Mouse (Mus musculus) neural tube, embryonic 11.5 days (tissue): ENCODE results near the gene Ghr. TPM values are rescaled to one million over a fixed set of nuclear protein-coding genes. Genes with fewer than 3 reads are reported as not detected.

Source experiments
- ATAC-seq: fragments of 200-750 bp; cut with Nextera tagmentation; 2 replicates; pipeline ENCODE4 v1.8.0; 2017; ENCODE audit warnings: moderate number of reproducible peaks, mild to moderate bottlenecking, moderate TSS enrichment, moderate library complexity; ENCODE audit not compliant: insufficient read depth, low FRiP score, low TSS enrichment
- DNase-seq: peaks from one replicate; pipeline ENCODE4 v3.0.0-alpha.2; 2015; ENCODE audit warnings: low spot score
- H3K27ac ChIP-seq: fragments of 300-500 bp; sonication (generic); 2 replicates; pipeline ENCODE4 v1.5.1; 2014; ENCODE audit warnings: low read depth, mild to moderate bottlenecking, low read length
- H3K27me3 ChIP-seq: fragments of 300-500 bp; sonication (generic); 2 replicates; pipeline ENCODE4 v1.6.1; 2014; ENCODE audit warnings: mild to moderate bottlenecking, low read length, mixed read lengths; ENCODE audit not compliant: control insufficient read depth, insufficient read depth
- H3K36me3 ChIP-seq: fragments of 300-500 bp; sonication (generic); 2 replicates; pipeline ENCODE4 v1.6.1; 2014; ENCODE audit warnings: mild to moderate bottlenecking, low read length, moderate library complexity, mixed read lengths; ENCODE audit not compliant: control insufficient read depth, insufficient read depth
- H3K4me1 ChIP-seq: fragments of 300-500 bp; sonication (generic); 2 replicates; pipeline ENCODE4 v1.6.1; 2014; ENCODE audit warnings: low read length, mixed read lengths; ENCODE audit not compliant: control insufficient read depth, insufficient read depth
- H3K4me2 ChIP-seq: fragments of 300-500 bp; sonication (generic); 2 replicates; pipeline ENCODE4 v1.6.1; 2014; ENCODE audit warnings: low read depth, mild to moderate bottlenecking, moderate library complexity
- H3K4me3 ChIP-seq: fragments of 300-500 bp; sonication (generic); 2 replicates; pipeline ENCODE4 v1.5.1; 2014; ENCODE audit warnings: low read depth, low read length
- H3K9ac ChIP-seq: fragments of 300-500 bp; sonication (generic); 2 replicates; pipeline ENCODE4 v1.6.1; 2014; ENCODE audit warnings: mild to moderate bottlenecking, low read length
- H3K9me3 ChIP-seq: fragments of 300-500 bp; sonication (generic); 2 replicates; pipeline ENCODE4 v1.6.1; 2016; ENCODE audit warnings: low read length; ENCODE audit not compliant: control insufficient read depth
- WGBS: fragments of 180-500 bp; shearing (Covaris S2); extraction: QIAGEN DNeasy Blood & Tissue Kit; methylation state at CpG from one replicate; pipeline ENCODE4 v1.1.7; 2014; 5-methylcytosine and 5-hydroxymethylcytosine counted together
- polyA plus RNA-seq: library from polyadenylated mRNA; unstranded; fragments of >200 nt; fragmentation: Nextera tagmentation; extraction: Ambion mirVana; gene quantifications from 2 replicates; pipeline ENCODE4 v1.2.1, GENCODE M21; 2014

The Ghr gene
- polyA plus RNA-seq, 1 experiment from 2014 or later = 21.0 TPM

GRCm38 (mm10) chr15:3269996-3270645, 313.2 kb downstream of the Ghr start:
- Histone ChIP-seq H3K36me3 (no peaks in the 10 kb centered on the region), H3K27me3 (no peaks in the 10 kb centered on the region), H3K4me2 (peak overlapping the region; percentile 40; the same call in 1 of the 2 replicates), H3K27ac (0 out of 2 replicates have a peak overlapping the region, but pooled peaks have one; percentile 35), H3K9me3 (no peaks in the 10 kb centered on the region), H3K4me3 (peak overlapping the region; percentile 19; the same call in 1 of the 2 replicates), H3K4me1 (no peaks in the 10 kb centered on the region), H3K9ac (no peak overlapping the region; the same call in 1 of the 2 replicates)
- DNase-seq = no peak
- peak; percentile 39; the same call in 1 of the 2 replicates for ATAC-seq
- WGBS = 21% methylated on average over 6 of the region's 6 CpGs

GRCm38 (mm10) chr15:3269496-3269895, 313.8 kb downstream of the Ghr start:
- no peak overlapping the region for H3K4me2 ChIP-seq
- no peaks in the 10 kb centered on the region for H3K36me3 ChIP-seq
- H3K27me3 ChIP-seq = no peaks in the 10 kb centered on the region
- H3K9me3 ChIP-seq = no peaks in the 10 kb centered on the region
- peak; percentile 23 for DNase-seq
- no peaks in the 10 kb centered on the region for H3K4me1 ChIP-seq
- WGBS = 59% methylated on average over 4 of the region's 4 CpGs
- H3K9ac ChIP-seq = no peak overlapping the region
- no peak overlapping the region for H3K4me3 ChIP-seq
- no peak overlapping the region for H3K27ac ChIP-seq
- ATAC-seq = no peak

GRCm38 (mm10) chr15:3268247-3268646, 315.0 kb downstream of the Ghr start, which contains the start of gene Selenop:
Gene Selenop, plus strand, starts transcription at chr15:3268547.
- WGBS = 83% methylated on average over 6 of the region's 6 CpGs
- Histone ChIP-seq H3K4me3 (no peak within 1 kb of the TSS), H3K36me3 (no peaks in the 10 kb centered on the region), H3K9ac (no peak within 1 kb of the TSS), H3K9me3 (no peaks in the 10 kb centered on the region), H3K4me2 (no peak within 1 kb of the TSS), H3K27me3 (no peaks in the 10 kb centered on the region), H3K27ac (no peak within 1 kb of the TSS), H3K4me1 (no peaks in the 10 kb centered on the region)
- ATAC-seq (no peak), DNase-seq (no peak)
